Mouse (Mus musculus): ENCODE results near the gene Evpl. TPM values are rescaled to one million over a fixed set of nuclear protein-coding genes. Genes with fewer than 3 reads are reported as not detected.

Gene Evpl
- total RNA-seq, 2 experiments from 2014 or later = 0.05 to 0.13 TPM

GRCm38 (mm10) chr11:116255090-116255981 lies 17.5 kb upstream of the Evpl start:
- DNase-seq = no peak

- DNase-seq = no peak
These were observed 16.8 kb upstream of the Evpl start for GRCm38 (mm10) chr11:116254627-116255026.

GRCm38 (mm10) chr11:116253076-116253600 lies 15.3 kb upstream of the Evpl start:
- no peak for DNase-seq

GRCm38 (mm10) chr11:116250898-116251297 lies 13.0 kb upstream of the Evpl start:
- no peak for DNase-seq

GRCm38 (mm10) chr11:116247502-116248222 lies 9.8 kb upstream of the Evpl start:
- DNase-seq = no peak

- no peak for DNase-seq
These were observed 7.7 kb upstream of the Evpl start for GRCm38 (mm10) chr11:116245616-116246015.

- no peak for DNase-seq
These were observed 6.7 kb upstream of the Evpl start for GRCm38 (mm10) chr11:116244580-116244979.

- no peak for DNase-seq
These were observed 3.9 kb upstream of the Evpl start for GRCm38 (mm10) chr11:116241744-116242235.

GRCm38 (mm10) chr11:116239797-116240196 lies 1.9 kb upstream of the Evpl start:
- DNase-seq = no peak

- DNase-seq = no peak
These were observed 3.0 kb downstream of the Evpl start for GRCm38 (mm10) chr11:116234901-116235300.

- DNase-seq = no peak
These were observed 5.5 kb downstream of the Evpl start for GRCm38 (mm10) chr11:116232427-116232826.

- no peak for DNase-seq
These were observed 9.2 kb downstream of the Evpl start for GRCm38 (mm10) chr11:116228699-116229098.

- peak; percentile 60 for DNase-seq
These were observed 11.5 kb downstream of the Evpl start for GRCm38 (mm10) chr11:116226414-116226813.

GRCm38 (mm10) chr11:116222740-116223059 lies 15.2 kb downstream of the Evpl start:
- no peak for DNase-seq

GRCm38 (mm10) chr11:116221931-116222739 lies 15.7 kb downstream of the Evpl start:
- DNase-seq = no peak

- peak; percentile 52 for DNase-seq
These were observed 18.0 kb downstream of the Evpl start for GRCm38 (mm10) chr11:116219885-116220284.

GRCm38 (mm10) chr11:116218737-116219400 lies 19.0 kb downstream of the Evpl start:
- DNase-seq = peak; percentile 67

GRCm38 (mm10) chr11:116218263-116218662 lies 19.6 kb downstream of the Evpl start:
- DNase-seq = no peak

GRCm38 (mm10) chr11:116216549-116216948 lies 21.3 kb downstream of the Evpl start:
- no peak for DNase-seq

GRCm38 (mm10) chr11:116215991-116216390 lies 21.9 kb downstream of the Evpl start:
- DNase-seq = no peak

- no peak for DNase-seq
These were observed 22.7 kb downstream of the Evpl start for GRCm38 (mm10) chr11:116215181-116215580.

All from gastrocnemius, postnatal 25 days (tissue).